Mouse (Mus musculus): ENCODE results near the gene Tfpt.

The Tfpt gene

GRCm38 (mm10) chr7:3629543-3630477 is at the start of gene Tfpt, which contains the start of gene Prpf31:
Tfpt (minus strand) TSS chr7:3629929.
Prpf31 (plus strand) TSS chr7:3629985.
- peak; percentile 93 to 94 for DNase-seq

DNA sequence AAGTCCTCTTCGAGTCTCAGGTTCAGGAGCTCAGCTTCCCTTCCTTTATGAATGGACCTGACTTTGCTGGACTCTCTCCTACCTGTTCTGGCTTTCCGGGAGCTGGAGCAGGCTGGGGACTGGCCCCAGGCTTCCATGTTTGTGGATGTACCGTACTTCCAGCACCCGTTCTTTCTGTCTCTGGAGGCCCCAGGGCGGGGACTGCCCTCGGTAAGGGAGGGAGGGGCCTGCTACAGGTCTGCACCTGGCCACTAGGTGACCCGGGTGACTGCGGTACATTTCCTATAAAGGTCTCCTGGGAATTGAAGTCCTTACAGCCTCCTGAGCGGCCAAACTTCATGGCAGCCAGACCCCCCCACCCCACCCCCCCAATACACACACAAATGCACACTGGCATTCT is 47.6 kb upstream of the Tfpt start, which contains the start of gene Tmc4:
TSS of gene Tmc4 (minus strand) at position 212 of the 400 bp plus-strand sequence.
- peak; percentile 61 to 66 for DNase-seq

DNA sequence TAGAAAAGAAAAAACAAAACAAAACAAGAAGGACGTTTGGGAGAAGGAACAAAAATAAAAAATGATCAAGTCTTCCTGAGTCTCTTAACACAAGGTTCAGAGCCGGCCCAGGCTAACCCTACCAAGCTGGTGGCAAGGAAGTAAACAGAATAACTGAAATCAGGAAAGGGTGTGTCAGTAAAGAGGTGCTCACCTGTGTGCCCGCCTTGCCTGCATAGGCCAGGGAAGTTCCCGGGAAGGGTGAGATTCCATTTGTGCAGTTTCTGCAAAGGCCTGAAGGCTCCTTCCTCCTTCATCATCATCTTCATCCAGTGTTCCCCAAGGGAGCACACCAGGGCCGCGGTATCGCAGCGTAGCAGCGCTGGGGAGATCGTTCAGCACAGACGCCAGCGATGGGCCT is 46.6 kb upstream of the Tfpt start:
- no peak for DNase-seq

DNA sequence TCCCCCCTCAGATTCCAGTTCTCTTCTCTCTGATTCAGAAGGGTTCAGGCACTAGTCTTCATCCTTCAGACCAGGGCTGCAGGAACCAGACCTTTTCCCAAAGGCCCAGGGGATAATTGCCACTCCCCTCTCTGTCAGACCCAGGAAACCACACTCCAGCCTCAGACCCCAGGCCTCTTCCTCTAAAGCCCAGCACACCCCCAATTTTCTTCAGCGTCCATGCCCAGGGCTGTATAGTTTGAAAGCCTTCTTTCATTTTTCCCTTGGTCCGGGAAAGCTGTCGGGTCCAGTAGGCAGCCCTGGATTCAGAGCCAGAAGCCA is 45.5 kb upstream of the Tfpt start:
- no peak for DNase-seq

GRCm38 (mm10) chr7:3674507-3675227 is 44.9 kb upstream of the Tfpt start:
- peak; percentile 80 to 87 for DNase-seq

GRCm38 (mm10) chr7:3666921-3667391 is 37.2 kb upstream of the Tfpt start:
- peak in 1 of 2 experiments; percentile 34 for DNase-seq

DNA sequence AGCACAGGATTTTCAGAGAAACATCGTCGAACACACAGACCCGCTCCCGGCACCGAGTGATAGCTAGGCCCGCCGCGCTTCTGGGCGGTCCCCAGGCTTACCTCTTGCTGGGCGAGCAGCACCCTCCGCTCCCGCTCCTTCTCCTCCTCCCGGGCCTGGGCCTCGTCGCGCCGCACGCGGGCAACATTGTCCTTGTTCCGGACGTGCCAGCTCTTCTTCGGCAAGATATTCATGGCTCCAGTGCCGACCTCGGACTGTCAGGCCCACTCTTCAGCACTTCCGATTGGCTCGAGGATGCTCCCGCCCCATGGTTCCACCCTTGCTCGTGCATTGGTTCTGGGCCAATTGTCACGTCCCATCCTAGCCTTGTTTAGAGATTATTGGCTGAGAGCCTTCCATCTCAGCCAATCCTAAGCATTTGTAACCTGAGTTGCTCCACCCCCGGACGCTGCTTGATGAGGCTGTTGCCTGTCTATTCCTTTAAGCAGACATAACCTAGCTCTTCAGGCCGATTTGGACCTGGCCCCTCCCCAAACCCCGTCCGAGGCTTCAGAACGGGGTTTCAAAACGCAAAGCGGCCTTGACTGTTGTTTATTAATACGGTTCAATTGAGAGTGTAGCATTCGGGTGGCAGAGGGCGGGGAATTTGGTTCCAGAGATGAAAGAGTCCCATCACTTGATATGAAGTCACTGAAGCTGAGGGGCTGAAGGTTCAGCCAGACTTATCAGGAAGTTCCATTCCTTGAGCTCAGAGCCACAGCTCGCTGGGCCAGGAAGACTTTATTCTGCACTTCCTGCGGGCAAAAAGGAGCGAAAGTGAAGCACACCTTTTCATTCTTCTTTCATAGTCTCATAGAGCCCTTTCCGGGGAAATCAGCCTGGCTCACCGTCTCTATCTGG is 35.7 kb upstream of the Tfpt start, which contains the start of gene Leng1:
TSS of gene Leng1 (minus strand) at position 626 of the 900 bp plus-strand sequence.
- peak; percentile 97 for DNase-seq

- peak in 1 of 2 experiments; percentile 33 for DNase-seq
Measured at GRCm38 (mm10) chr7:3664524-3665214, 34.9 kb upstream of the Tfpt start.

DNA sequence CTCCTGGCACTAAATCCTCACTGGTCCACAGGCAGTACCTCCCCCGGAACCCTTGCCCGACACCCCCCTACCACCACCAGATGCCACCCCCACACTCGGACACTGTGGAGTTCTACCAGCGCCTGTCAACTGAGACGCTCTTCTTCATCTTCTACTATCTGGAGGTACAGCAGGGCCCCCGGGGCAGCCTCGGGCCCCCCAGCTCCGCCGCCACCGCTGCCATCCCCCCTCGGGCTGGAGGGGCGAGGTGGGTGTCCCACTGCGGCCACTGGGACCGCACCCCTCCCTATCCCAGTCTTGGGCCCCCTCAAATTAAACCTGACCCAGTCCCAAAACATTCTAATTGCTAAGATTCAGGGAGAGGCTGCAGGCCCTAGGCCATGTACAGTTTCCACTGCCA is 28.8 kb upstream of the Tfpt start:
- DNase-seq: no peak

DNA sequence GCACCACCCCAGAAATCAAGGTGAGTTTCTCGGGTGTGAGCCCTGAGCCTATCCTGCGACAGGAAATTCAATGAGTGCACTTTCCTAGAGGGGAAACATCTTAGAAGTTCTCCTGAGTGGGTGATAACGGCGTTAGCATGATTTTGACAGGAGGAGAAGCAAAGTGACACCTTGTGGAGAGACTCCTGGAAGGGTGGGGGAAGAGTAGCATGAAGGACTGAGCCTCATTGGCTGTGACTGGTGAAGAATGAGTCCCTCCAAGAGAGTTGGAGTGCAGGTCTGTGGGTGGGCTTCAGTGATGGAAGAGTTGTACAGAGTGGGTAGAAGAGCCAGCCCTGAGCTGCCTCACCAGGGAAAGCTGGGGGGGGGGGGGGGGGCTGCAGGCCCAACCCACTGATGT is 27.2 kb upstream of the Tfpt start:
- no peak for DNase-seq

- DNase-seq: no peak
Measured at GRCm38 (mm10) chr7:3646641-3647040, 16.9 kb upstream of the Tfpt start.

- DNase-seq: no peak
Measured at GRCm38 (mm10) chr7:3646188-3646587, 16.5 kb upstream of the Tfpt start.

- DNase-seq: no peak
Measured at GRCm38 (mm10) chr7:3645488-3646025, 15.8 kb upstream of the Tfpt start.

DNA sequence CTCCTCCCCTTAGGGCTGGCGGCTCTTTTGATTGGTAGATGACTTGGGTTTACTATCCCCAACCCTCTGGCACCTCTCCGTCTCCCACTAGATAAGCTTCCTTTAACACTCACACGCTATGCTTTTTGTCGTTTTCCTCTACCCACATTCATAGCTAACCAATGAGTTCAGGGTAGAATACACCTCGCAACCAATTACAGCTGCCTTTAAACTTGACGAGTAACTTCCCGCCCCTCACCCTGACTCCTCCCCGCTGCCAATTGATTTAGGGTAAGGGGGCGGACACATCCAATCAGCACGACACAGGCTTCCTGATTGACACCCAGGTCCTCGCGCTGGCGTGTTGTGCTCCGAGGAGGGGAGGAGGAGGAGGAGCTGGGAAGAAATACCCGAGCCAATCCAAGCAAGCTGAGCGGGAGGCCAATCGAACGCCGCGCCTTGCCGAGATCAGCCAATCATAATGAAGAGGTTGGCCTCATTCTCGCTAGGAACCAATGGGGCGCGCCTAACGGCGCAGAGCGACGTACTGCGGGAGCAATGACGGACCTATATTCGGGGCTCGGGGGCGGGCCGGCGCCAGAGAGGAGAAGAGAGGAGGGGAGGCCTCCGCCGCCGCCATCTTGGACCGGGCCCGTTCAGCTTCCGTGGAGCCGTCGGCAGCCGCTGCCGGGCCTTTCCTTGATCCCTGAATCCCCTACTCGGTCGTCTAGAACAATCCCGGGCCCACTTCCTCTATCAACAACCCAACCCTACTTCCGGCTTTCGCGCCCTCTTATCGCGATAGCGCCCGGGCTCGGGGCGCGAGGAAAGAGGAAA is 15.2 kb upstream of the Tfpt start, which contains the start of gene Cnot3:
TSS of gene Cnot3 (plus strand) at position 597 of the 816 bp plus-strand sequence.
- peak; percentile 98 to 100 for DNase-seq

DNA sequence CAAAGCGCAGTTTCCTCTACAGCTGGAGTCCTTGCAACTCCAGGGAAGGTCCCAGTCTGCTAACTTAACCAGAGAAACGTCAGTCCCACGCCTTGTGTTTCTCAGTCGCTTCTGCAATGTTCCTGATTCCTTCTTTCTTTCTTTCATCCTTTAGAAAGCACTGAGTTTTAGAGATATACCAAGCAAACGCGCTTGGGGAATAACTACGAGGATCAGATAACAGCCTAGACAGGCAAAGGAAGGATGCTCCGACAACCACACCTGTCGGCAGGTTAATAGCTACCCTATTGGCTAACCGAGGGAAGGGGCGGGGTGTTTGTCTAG is 14.6 kb upstream of the Tfpt start:
- DNase-seq: peak in 1 of 2 experiments; percentile 15

DNA sequence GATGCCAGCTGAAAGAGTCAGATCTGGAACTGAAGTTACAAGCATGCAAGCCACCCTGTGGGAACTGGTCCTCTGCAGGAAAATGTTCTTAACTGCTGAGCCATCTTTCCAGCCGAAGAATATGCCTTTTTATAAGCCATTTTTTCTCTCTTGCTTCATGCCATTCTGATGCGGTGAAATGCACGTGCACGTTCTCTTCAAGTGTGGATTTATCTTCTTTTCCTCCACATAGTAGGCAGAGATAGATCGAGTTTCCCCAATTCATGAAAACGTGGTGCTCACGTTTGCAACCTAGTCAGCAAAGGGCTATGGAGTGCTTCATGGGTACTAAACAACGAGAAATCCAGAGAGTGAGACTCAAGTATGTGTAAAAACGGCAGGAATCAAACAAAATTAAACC is 14.1 kb upstream of the Tfpt start:
- DNase-seq: no peak

DNA sequence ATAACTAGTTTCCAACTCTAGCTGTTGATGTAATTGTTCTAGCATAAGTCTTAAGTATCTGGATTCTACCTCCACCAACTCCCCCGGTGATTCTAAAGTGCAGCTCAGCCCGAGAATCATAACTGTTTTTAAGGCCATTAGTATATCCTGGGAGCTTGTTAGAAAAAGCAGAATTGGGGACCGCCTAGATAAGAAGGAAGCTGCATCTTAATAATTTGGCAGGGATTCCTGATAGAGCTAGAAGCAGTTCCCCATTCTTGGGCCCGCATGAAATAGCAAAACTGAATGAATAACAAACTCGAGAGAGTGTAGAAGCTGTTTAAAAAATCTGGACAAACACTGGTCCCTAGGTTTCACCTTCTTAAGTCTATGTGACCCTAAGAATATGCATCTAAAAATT is 13.7 kb upstream of the Tfpt start:
- no peak for DNase-seq

DNA sequence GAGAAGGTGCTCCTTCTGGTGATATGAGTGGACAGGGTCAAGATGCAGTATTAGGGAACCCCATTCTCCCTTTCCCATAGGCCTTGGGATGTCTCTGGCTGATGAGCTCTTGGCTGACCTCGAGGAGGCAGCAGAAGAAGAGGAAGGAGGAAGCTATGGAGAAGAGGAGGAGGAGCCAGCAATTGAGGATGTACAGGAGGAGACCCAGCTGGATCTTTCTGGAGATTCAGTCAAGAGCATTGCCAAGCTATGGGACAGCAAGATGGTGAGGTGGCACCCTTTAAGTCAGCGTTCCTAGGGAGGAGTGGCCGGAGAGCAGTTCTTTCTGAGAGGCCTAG is 718 bp upstream of the Tfpt start:
- DNase-seq: no peak

DNA sequence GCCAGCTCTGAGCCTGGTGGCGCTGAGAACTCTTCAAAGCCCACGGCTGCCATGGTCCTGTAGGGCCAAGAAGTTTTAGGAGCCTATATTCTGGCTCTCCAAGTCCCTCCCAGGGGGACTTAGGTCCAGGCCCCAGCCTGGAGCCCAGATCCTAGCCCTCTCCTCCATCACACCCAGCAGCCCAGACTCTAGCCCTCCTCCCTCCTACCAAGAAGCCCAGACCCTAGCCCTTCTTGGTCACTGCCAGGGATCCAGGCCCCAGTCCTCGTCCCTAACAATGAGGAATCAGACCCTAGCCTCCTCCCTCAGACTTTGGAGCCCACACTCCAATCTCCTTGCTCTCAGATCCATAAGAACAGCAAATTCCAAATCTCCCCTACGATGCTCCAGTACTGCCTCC is 699 bp downstream of the Tfpt start:
- DNase-seq: no peak

DNA sequence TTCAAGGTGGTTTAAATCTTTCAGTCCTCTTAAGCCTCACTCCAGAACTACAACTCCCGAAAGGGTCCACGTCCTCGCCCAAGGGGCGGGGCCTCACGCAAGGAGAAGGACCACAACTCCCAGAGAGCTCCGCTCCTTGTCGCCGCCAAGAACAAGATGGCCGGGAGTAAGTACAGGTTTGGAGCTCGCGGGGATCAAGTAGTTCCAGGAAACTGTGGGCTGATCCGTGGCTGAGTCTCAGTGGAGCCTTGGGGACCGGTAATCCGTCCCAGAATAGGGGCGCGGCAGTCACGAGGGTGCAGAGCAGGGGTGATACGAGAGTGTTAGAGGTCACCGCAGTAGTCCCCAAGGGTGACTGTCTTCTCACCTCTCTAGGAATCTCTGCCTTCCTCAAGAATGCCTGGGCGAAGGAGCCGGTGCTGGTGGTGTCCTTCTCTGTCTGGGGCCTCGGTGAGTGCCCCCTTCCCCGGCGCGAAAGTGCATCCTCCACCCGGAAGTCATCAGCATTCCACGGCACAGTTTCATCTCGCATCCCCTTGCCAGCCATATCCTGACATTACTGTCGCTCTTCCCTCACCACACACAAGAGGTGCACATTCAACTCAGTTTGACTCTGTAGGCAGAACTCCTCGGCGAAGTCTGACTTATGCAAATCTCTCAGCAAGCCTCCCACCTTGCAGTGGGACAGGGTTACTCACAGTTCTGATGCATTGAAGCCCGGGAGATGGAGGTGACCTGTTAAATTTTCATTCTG is 12.3 kb downstream of the Tfpt start, which contains the start of gene Ndufa3:
TSS of gene Ndufa3 (plus strand) at position 132 of the 754 bp plus-strand sequence.
- peak; percentile 89 to 93 for DNase-seq
